Mouse (Mus musculus): ENCODE measurements around the gene Rab23.

DNA sequence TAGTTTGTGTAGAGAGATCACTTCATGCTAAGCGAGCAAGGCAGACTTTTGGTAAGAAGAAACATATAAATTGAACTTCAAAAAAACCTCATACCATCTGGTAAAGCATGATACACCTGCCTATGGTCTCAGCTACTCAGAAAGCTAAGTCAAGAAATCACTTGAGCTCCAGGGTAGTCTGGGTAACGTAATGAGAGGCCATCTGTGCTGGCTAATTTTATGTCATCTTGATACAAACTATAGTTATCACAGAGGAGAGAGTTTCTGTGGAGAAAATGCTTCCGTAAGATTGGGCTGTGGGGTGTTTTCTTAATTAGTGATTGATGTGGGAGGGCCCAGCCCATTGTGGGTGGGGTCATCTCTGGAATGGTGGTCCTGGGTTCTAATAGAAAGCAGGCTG is 25.8 kb upstream of the Rab23 start:
- TF ChIP-seq CTCF (IDR thresholded peaks at IDR 0.05; ENCODE audit: low read depth) = no peak
- TF ChIP-seq EP300 (IDR thresholded peaks at IDR 0.05; ENCODE audit: low read depth) = no peak

All from liver, embryonic 14.5 days (tissue).